Mouse (Mus musculus): ENCODE results near the gene Arsg.
A peak's percentile ranks its signal among the peaks of the same experiment; 100 is the strongest.

The Arsg gene

GRCm38 (mm10) chr11:109473171-109474085 is at the start of gene Arsg, which contains the start of gene Slc16a6:
TSS of gene Arsg (plus strand) at chr11:109473374.
TSS of gene Slc16a6 (minus strand) at chr11:109473598.
- DNase-seq (ENCODE audit: low read depth, low spot score): peak; percentile 78

GRCm38 (mm10) chr11:109425392-109426271 is 47.5 kb upstream of the Arsg start, which contains the start of gene Amz2:
TSS of gene Amz2 (plus strand) at chr11:109425946.
- DNase-seq (ENCODE audit: low read depth, low spot score): peak; percentile 100

- no peak for DNase-seq (ENCODE audit: low read depth, low spot score)
Measured at GRCm38 (mm10) chr11:109426272-109426586, 46.9 kb upstream of the Arsg start.

- no peak for DNase-seq (ENCODE audit: low read depth, low spot score)
Measured at GRCm38 (mm10) chr11:109427353-109427752, 45.8 kb upstream of the Arsg start.

- no peak for DNase-seq (ENCODE audit: low read depth, low spot score)
Measured at GRCm38 (mm10) chr11:109434233-109434798, 38.9 kb upstream of the Arsg start.

GRCm38 (mm10) chr11:109436889-109437288 is 36.3 kb upstream of the Arsg start:
- no peak for DNase-seq (ENCODE audit: low read depth, low spot score)

- no peak for DNase-seq (ENCODE audit: low read depth, low spot score)
Measured at GRCm38 (mm10) chr11:109439209-109439608, 34.0 kb upstream of the Arsg start.

- no peak for DNase-seq (ENCODE audit: low read depth, low spot score)
Measured at GRCm38 (mm10) chr11:109439829-109440340, 33.3 kb upstream of the Arsg start.

- no peak for DNase-seq (ENCODE audit: low read depth, low spot score)
Measured at GRCm38 (mm10) chr11:109440641-109441040, 32.5 kb upstream of the Arsg start.

- no peak for DNase-seq (ENCODE audit: low read depth, low spot score)
Measured at GRCm38 (mm10) chr11:109441119-109441518, 32.1 kb upstream of the Arsg start.

GRCm38 (mm10) chr11:109442166-109442730 is 30.9 kb upstream of the Arsg start:
- DNase-seq (ENCODE audit: low read depth, low spot score): no peak

GRCm38 (mm10) chr11:109443468-109444263 is 29.5 kb upstream of the Arsg start:
- no peak for DNase-seq (ENCODE audit: low read depth, low spot score)

GRCm38 (mm10) chr11:109444600-109444999 is 28.6 kb upstream of the Arsg start:
- no peak for DNase-seq (ENCODE audit: low read depth, low spot score)

- DNase-seq (ENCODE audit: low read depth, low spot score): peak; percentile 34
Measured at GRCm38 (mm10) chr11:109445438-109446035, 27.6 kb upstream of the Arsg start.

GRCm38 (mm10) chr11:109451169-109451568 is 22.0 kb upstream of the Arsg start:
- no peak for DNase-seq (ENCODE audit: low read depth, low spot score)

GRCm38 (mm10) chr11:109456261-109456660 is 16.9 kb upstream of the Arsg start:
- DNase-seq (ENCODE audit: low read depth, low spot score): no peak

GRCm38 (mm10) chr11:109458165-109458564 is 15.0 kb upstream of the Arsg start:
- DNase-seq (ENCODE audit: low read depth, low spot score): no peak

- no peak for DNase-seq (ENCODE audit: low read depth, low spot score)
Measured at GRCm38 (mm10) chr11:109460586-109460985, 12.6 kb upstream of the Arsg start.

- no peak for DNase-seq (ENCODE audit: low read depth, low spot score)
Measured at GRCm38 (mm10) chr11:109465068-109465467, 8.1 kb upstream of the Arsg start.

- no peak for DNase-seq (ENCODE audit: low read depth, low spot score)
Measured at GRCm38 (mm10) chr11:109466987-109467386, 6.2 kb upstream of the Arsg start.
